Mouse (Mus musculus) monocyte, adult 2 months (primary cell): Measurements from ENCODE around the gene Gm11555.
"Not testable (repeated sequence)": the region's sequence is repeated elsewhere in the genome, so short reads cannot be mapped to it uniquely, and the experiment has no call there.

Experiments used
- DNase-seq, 2 experiments: peaks; one replicate each; pipeline ENCODE4 v3.0.0; 2022; ENCODE audit warnings: low spot score in 2 of 2, low read depth in 1 of 2

Gm11555 gene

GRCm38 (mm10) chr11:99603208-99603607 lies 46.8 kb downstream of the Gm11555 start, which contains the start of gene Gm11938:
Gm11938 (minus strand) TSS chr11:99603308.
- DNase-seq, result not testable (repeated sequence)
